Mouse (Mus musculus) small intestine, adult 2 months (tissue): ENCODE data around the gene Nxf1.
A peak's percentile ranks its signal among the peaks of the same experiment; 100 is the strongest.

Experiments used
- CTCF ChIP-seq: fragments of 200-500 bp; IDR thresholded peaks from 2 replicates; pipeline ENCODE4 v1.5.1; 2012; ENCODE audit warnings: low read depth, mild to moderate bottlenecking, control low read depth, inconsistent platforms, low read length, moderate library complexity, mixed read lengths; ENCODE audit not compliant: insufficient replicate concordance, insufficient read length; ENCODE audit errors: extremely low read depth
- POLR2A ChIP-seq: fragments of 200-500 bp; IDR thresholded peaks from 2 replicates; pipeline ENCODE4 v1.6.1; 2012; ENCODE audit warnings: low read depth, mild to moderate bottlenecking, control low read depth, inconsistent platforms, low read length, moderate library complexity

GRCm38 (mm10) chr19:8774086-8774835 is 17.4 kb downstream of the Nxf1 start, which contains the start of gene Tmem179b:
- peak; percentile 87 for TF ChIP-seq POLR2A
- no peak for TF ChIP-seq CTCF
